Mouse (Mus musculus) kidney, adult 2 months (tissue): ENCODE data around the gene Usp10.

Source experiments
- CTCF ChIP-seq: fragments of 200-500 bp; conservative IDR thresholded peaks from 2 replicates; pipeline ENCODE4 v1.5.1; 2011; ENCODE audit warnings: low read depth, mild to moderate bottlenecking, control low read depth, low read length, moderate library complexity, mixed read lengths; ENCODE audit not compliant: insufficient read depth, insufficient read length
- POLR2A ChIP-seq: fragments of 200-500 bp; IDR thresholded peaks from one replicate; pipeline ENCODE4 v1.6.1; 2011; ENCODE audit warnings: low read depth, low read length, control low read depth

- TF ChIP-seq POLR2A (no peak), CTCF (no peak)
Measured at GRCm38 (mm10) chr8:119933681-119934080, 23.5 kb downstream of the Usp10 start.
